Mouse (Mus musculus) midbrain, embryonic 12.5 days (tissue): ENCODE results near the gene Mllt10. TPM values are rescaled to one million over a fixed set of nuclear protein-coding genes. Genes with fewer than 3 reads are reported as not detected.

Experiments
- ATAC-seq: fragments of 200-750 bp; cut with Nextera tagmentation; 2 replicates; pipeline ENCODE4 v1.8.0; 2017; ENCODE audit warnings: low read depth, moderate TSS enrichment, moderate library complexity; ENCODE audit not compliant: low FRiP score
- H3K27ac ChIP-seq: fragments of 300-500 bp; sonication (generic); replicated peaks from 2 replicates; pipeline ENCODE4 v1.5.1; 2016; ENCODE audit warnings: mild to moderate bottlenecking
- H3K27me3 ChIP-seq: fragments of 300-500 bp; sonication (generic); 2 replicates; pipeline ENCODE4 v1.6.1; 2016; ENCODE audit warnings: mild to moderate bottlenecking
- H3K36me3 ChIP-seq: fragments of 300-500 bp; sonication (generic); 2 replicates; pipeline ENCODE4 v1.6.1; 2016
- H3K4me1 ChIP-seq: fragments of 300-500 bp; sonication (generic); 2 replicates; pipeline ENCODE4 v1.6.1; 2016
- H3K4me2 ChIP-seq: fragments of 300-500 bp; sonication (generic); replicated peaks from 2 replicates; pipeline ENCODE4 v1.6.1; 2016; ENCODE audit warnings: mild to moderate bottlenecking, moderate library complexity
- H3K4me3 ChIP-seq: fragments of 300-500 bp; sonication (generic); 2 replicates; pipeline ENCODE4 v1.5.1; 2016; ENCODE audit warnings: mild to moderate bottlenecking
- H3K9ac ChIP-seq: fragments of 300-500 bp; sonication (generic); replicated peaks from 2 replicates; pipeline ENCODE4 v1.6.1; 2016; ENCODE audit warnings: mild to moderate bottlenecking, moderate library complexity
- H3K9me3 ChIP-seq: fragments of 300-500 bp; sonication (generic); 2 replicates; pipeline ENCODE4 v1.6.1; 2016; ENCODE audit warnings: mild to moderate bottlenecking
- WGBS: fragments of 180-500 bp; shearing (Covaris S2); methylation state at CpG from one replicate; pipeline ENCODE4 v1.1.7; 2016; 5-methylcytosine and 5-hydroxymethylcytosine counted together
- polyA plus RNA-seq: library from polyadenylated mRNA; unstranded; fragments of >200 nt; fragmentation: Nextera tagmentation; extraction: Ambion mirVana; gene quantifications from 2 replicates; pipeline ENCODE4 v1.2.1, GENCODE M21; 2016

Gene Mllt10
- polyA plus RNA-seq, 1 experiment from 2014 or later = 64.9 TPM

DNA sequence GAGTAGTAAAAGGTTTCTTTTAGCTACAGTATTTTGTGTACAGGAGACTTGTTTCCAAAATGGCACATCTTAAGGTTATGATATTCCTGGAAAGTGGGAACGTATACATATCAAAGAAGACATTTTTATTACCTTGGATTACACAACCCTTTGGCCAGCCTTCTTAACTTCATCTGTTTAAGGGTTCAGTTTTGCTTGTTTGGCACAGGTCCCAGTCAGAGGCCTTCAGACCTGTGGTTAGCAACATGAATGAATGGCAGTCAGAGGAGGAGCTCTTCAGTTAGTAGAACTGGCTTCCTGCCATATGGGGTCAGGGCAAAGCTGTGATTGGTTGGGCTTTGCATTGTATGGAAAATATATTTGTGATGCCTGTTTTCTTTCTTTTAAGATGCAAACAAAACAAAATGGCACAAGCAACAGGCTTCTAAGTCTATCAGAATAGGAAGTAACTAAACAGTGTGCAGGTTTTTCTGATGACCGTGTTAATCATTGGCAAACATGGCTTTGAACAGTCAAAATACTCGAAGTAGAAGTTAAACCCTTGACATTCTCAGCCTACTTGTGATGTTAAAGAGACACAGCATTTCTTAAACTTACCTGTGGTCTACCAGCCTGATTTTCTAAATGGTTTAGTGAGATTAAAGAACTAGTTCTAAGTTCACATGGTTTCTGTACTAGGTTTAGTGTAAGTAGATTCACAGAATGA is 140.8 kb downstream of the Mllt10 start:
- H3K9ac ChIP-seq = no peak overlapping the region
- no peaks in the 10 kb centered on the region for H3K4me1 ChIP-seq
- H3K27me3 ChIP-seq = no peaks in the 10 kb centered on the region
- ATAC-seq = no peak
- H3K36me3 ChIP-seq = peaks cover 32% of the 10 kb centered on the region
- no peak overlapping the region for H3K4me2 ChIP-seq
- no peaks in the 10 kb centered on the region for H3K9me3 ChIP-seq
- H3K27ac ChIP-seq = no peak overlapping the region
- H3K4me3 ChIP-seq = no peak overlapping the region
- WGBS = 93% methylated on average over 3 of the region's 3 CpGs

DNA sequence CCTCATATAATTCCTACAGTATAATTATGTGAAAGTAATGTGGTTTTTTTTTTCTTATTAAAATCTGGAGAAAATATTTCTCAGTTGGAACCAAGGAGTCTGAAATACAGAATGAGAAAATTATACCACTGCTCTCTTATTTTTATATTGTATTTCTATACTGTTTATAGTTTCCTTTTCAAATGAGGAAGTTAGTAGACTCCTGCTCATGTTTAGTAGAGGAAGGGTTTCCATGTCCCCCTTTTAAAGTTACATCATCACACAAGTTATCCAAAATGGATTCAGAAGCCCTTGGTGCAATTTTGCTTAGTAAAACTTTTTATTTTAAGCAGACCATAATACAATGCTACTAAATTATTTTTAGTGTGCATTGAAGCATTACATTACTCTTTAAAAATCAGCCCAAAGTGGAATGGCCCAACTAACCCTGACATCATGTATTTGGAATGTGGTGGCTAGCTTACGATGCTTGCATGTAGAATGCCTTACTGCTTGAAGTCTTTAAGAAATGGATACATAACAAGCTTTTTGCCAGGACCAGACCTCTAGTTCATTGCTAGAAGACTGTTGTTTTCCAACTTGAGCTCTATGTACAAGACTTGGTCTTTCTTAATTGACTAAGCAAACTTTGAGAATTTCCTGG is 146.9 kb downstream of the Mllt10 start:
- Histone ChIP-seq H3K9ac (no peak overlapping the region), H3K4me1 (0 out of 2 replicates have a peak, but pooled peaks cover 4% of the 10 kb centered on the region), H3K9me3 (0 out of 2 replicates have a peak, but pooled peaks cover 3% of the 10 kb centered on the region), H3K4me2 (no peak overlapping the region), H3K4me3 (no peak overlapping the region), H3K36me3 (peaks cover 58% of the 10 kb centered on the region), H3K27me3 (no peaks in the 10 kb centered on the region), H3K27ac (no peak overlapping the region)
- no peak for ATAC-seq
- WGBS = 100% methylated on average over 1 of the region's 1 CpGs

DNA sequence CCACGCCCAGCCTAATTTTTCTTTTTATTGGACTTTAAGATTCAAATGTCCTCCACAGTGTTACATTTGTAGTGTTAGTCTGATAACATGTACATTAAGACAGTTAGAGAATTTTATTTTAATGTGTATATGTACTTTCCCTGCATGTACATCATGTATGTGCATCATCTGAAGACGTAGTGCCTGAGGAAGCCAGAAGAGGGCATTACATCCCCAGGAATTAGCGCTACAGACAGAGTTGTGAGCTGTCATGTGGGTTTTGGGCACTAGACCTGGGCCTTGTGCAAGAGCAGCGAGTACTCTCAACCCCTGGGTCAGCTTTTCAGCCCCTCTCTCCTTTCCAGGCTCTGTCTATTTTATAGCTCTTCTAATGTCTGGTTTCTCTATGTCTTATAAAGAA is 147.9 kb downstream of the Mllt10 start:
- no peak overlapping the region for H3K27ac ChIP-seq
- H3K9ac ChIP-seq = no peak overlapping the region
- 95% methylated on average over 4 of the region's 4 CpGs for WGBS
- H3K27me3 ChIP-seq = no peaks in the 10 kb centered on the region
- H3K9me3 ChIP-seq = 0 out of 2 replicates have a peak, but pooled peaks cover 3% of the 10 kb centered on the region
- no peak overlapping the region for H3K4me3 ChIP-seq
- 0 out of 2 replicates have a peak, but pooled peaks cover 4% of the 10 kb centered on the region for H3K4me1 ChIP-seq
- H3K4me2 ChIP-seq = no peak overlapping the region
- peaks cover 60% of the 10 kb centered on the region for H3K36me3 ChIP-seq
- ATAC-seq = no peak

DNA sequence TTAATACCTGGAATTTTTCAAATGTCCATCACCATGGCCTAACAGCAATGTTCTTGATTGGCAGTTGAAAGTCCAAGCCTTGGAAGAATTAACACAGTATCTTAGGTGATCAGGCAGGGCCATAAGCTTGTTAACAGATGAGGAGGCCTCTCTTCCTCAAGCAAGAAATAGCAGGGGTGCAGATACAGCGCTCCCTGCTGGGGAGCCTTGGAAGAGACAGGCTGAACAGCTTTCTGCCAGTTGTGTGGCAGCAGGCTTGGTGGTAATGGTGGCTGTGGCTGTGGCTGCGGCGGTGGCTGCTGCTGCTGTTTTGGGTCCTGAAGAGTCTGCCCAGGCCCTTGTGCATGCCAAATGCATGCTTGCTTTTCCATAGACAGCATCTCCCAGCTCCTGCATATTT is 150.1 kb downstream of the Mllt10 start:
- no peak for ATAC-seq

DNA sequence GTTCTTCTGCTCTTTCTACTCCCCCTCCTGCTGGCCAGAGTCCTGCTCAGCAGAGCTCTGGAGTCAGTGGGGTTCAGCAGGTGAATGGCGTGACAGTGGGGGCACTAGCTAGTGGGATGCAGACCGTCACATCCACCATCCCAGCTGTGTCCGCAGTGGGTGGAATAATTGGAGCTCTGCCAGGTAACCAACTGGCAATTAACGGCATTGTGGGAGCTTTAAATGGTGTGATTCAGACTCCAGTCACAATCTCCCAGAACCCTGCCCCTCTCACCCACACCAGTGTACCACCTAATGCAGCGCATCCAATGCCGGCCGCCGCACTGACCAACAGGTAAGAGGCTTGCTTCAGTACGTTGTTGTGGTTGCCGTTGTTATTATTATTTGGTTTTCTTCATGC is 151.8 kb downstream of the Mllt10 start:
- 88% methylated on average over 10 of the region's 10 CpGs for WGBS
- H3K4me3 ChIP-seq = no peak overlapping the region
- 0 out of 2 replicates have a peak, but pooled peaks cover 3% of the 10 kb centered on the region for H3K9me3 ChIP-seq
- peaks cover 69% of the 10 kb centered on the region for H3K36me3 ChIP-seq
- no peak overlapping the region for H3K4me2 ChIP-seq
- H3K9ac ChIP-seq = no peak overlapping the region
- H3K27ac ChIP-seq = no peak overlapping the region
- H3K4me1 ChIP-seq = 0 out of 2 replicates have a peak, but pooled peaks cover 4% of the 10 kb centered on the region
- no peaks in the 10 kb centered on the region for H3K27me3 ChIP-seq
- no peak; the same call in 1 of the 2 replicates for ATAC-seq

More for the DNA sequence above, 150.1 kb downstream of the Mllt10 start:
- Histone ChIP-seq H3K27ac (no peak overlapping the region), H3K4me1 (0 out of 2 replicates have a peak, but pooled peaks cover 4% of the 10 kb centered on the region), H3K9ac (no peak overlapping the region), H3K4me3 (no peak overlapping the region), H3K9me3 (0 out of 2 replicates have a peak, but pooled peaks cover 3% of the 10 kb centered on the region), H3K36me3 (peaks cover 64% of the 10 kb centered on the region), H3K4me2 (no peak overlapping the region), H3K27me3 (no peaks in the 10 kb centered on the region)
- 75% methylated on average over 3 of the region's 3 CpGs for WGBS

DNA sequence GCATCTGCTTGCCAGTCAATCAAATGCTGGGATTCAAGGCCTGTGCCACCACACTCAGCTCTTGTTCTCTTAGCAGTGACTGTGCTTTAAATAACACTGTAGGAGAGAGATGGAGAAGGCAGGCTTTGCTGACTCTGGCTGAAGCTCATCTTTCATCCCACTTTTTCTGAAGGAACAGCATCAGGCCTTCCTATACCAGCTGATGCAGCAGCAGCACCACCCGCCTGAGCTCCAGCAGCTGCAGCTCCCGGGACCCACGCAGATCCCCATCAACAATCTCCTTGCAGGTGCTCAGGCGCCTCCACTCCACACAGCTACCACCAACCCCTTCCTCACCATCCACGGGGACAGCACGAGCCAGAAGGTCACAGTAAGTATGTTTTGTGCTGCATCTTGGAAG is 153.5 kb downstream of the Mllt10 start:
- no peak overlapping the region for H3K4me3 ChIP-seq
- no peak overlapping the region for H3K9ac ChIP-seq
- H3K36me3 ChIP-seq = peaks cover 67% of the 10 kb centered on the region
- H3K4me2 ChIP-seq = no peak overlapping the region
- H3K27me3 ChIP-seq = no peaks in the 10 kb centered on the region
- ATAC-seq = no peak
- H3K9me3 ChIP-seq = no peaks in the 10 kb centered on the region
- WGBS = 88% methylated on average over 6 of the region's 6 CpGs
- 0 out of 2 replicates have a peak, but pooled peaks cover 4% of the 10 kb centered on the region for H3K4me1 ChIP-seq
- H3K27ac ChIP-seq = no peak overlapping the region

GRCm38 (mm10) chr2:18209211-18209823 is 154.3 kb downstream of the Mllt10 start:
- Histone ChIP-seq H3K4me3 (no peak overlapping the region), H3K4me2 (no peak overlapping the region), H3K27me3 (no peaks in the 10 kb centered on the region), H3K9ac (no peak overlapping the region), H3K4me1 (0 out of 2 replicates have a peak, but pooled peaks cover 4% of the 10 kb centered on the region), H3K36me3 (peaks cover 69% of the 10 kb centered on the region), H3K9me3 (no peaks in the 10 kb centered on the region), H3K27ac (no peak overlapping the region)
- ATAC-seq = no peak
- 89% methylated on average over 7 of the region's 7 CpGs for WGBS

GRCm38 (mm10) chr2:18209948-18210347 is 154.9 kb downstream of the Mllt10 start:
- H3K9me3 ChIP-seq = no peaks in the 10 kb centered on the region
- no peak overlapping the region for H3K4me2 ChIP-seq
- no peak for ATAC-seq
- WGBS = 100% methylated on average over 4 of the region's 4 CpGs
- no peak overlapping the region for H3K4me3 ChIP-seq
- no peak overlapping the region for H3K9ac ChIP-seq
- no peaks in the 10 kb centered on the region for H3K27me3 ChIP-seq
- no peak overlapping the region for H3K27ac ChIP-seq
- peaks cover 74% of the 10 kb centered on the region for H3K36me3 ChIP-seq
- H3K4me1 ChIP-seq = 0 out of 2 replicates have a peak, but pooled peaks cover 4% of the 10 kb centered on the region

DNA sequence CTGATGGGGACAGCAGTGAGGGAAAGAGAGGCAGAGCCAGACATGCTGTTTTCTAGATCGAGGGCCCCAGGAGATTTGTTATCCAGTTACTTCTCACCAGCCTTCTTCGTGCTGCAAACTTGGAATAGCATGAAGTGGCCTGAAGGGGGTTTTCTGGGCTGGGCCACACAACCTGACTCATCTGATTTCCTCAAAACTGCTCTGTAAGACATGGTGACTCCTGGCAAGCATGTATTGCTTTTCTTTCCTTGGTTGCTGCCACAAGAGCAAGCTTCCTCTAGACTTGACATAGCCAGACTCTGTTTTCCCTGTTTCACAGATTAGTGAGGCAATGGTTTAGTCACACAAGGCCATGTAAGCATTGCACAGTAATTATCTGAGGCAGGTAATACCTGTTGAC is 159.0 kb downstream of the Mllt10 start:
- no peaks in the 10 kb centered on the region for H3K27me3 ChIP-seq
- H3K36me3 ChIP-seq = peaks cover 62% of the 10 kb centered on the region
- H3K4me2 ChIP-seq = no peak overlapping the region
- no peaks in the 10 kb centered on the region for H3K4me1 ChIP-seq
- H3K9ac ChIP-seq = no peak overlapping the region
- H3K4me3 ChIP-seq = no peak overlapping the region
- 89% methylated on average over 2 of the region's 2 CpGs for WGBS
- H3K9me3 ChIP-seq = no peaks in the 10 kb centered on the region
- ATAC-seq = no peak
- no peak overlapping the region for H3K27ac ChIP-seq

DNA sequence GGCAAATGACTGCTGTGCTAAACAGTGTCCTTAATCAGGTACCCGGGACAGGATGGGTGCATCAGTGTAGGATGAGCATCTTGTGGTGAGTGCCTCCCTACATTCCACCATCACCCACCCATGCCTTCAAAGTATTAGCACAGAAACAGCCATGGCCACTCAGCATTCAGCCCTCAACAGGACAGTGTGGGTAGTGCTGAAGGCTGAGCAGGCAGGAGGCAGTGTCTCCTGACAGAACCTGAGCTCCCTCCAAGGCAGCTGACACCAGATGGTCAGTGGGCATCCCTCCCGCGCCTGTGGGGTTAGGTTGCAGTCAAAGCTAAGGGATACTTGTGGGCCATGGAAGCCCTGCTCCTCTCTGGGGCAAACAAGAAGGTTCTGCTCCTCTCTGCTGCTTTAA is 162.8 kb downstream of the Mllt10 start:
- Histone ChIP-seq H3K4me1 (no peaks in the 10 kb centered on the region), H3K9ac (no peak overlapping the region), H3K27me3 (no peaks in the 10 kb centered on the region), H3K9me3 (no peaks in the 10 kb centered on the region), H3K36me3 (peaks cover 46% of the 10 kb centered on the region), H3K4me2 (no peak overlapping the region), H3K27ac (no peak overlapping the region), H3K4me3 (no peak overlapping the region)
- WGBS = 66% methylated on average over 3 of the region's 3 CpGs
- 0 out of 2 replicates have a peak, but pooled peaks have one; percentile 10 for ATAC-seq

DNA sequence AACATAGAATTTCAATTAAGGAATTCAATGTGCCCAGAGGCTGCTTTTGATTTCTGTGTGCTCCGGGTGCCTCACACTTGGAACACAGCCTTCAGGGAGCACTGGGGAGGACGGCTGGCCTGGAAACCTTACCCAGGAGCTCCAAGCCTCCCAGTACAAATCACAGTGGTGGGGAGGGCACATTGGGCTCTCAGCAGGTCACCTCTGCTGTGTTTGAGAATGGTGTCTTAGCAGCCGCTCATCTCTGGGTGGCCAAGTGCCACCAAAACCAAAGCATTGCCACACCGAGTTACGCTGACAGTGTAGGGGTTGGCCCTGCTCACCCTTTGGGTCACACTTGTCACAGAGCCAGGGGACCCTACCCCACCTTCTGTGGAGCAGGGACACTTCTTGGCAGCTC is 163.5 kb downstream of the Mllt10 start:
- Histone ChIP-seq H3K4me2 (no peak overlapping the region), H3K27me3 (no peaks in the 10 kb centered on the region), H3K36me3 (peaks cover 40% of the 10 kb centered on the region), H3K9me3 (no peaks in the 10 kb centered on the region), H3K4me1 (no peaks in the 10 kb centered on the region), H3K9ac (no peak overlapping the region), H3K27ac (no peak overlapping the region), H3K4me3 (no peak overlapping the region)
- WGBS = 77% methylated on average over 5 of the region's 5 CpGs
- no peak for ATAC-seq

- Histone ChIP-seq H3K36me3 (peaks cover 35% of the 10 kb centered on the region), H3K4me1 (no peaks in the 10 kb centered on the region), H3K27ac (no peak overlapping the region), H3K9me3 (no peaks in the 10 kb centered on the region), H3K9ac (no peak overlapping the region), H3K27me3 (no peaks in the 10 kb centered on the region), H3K4me2 (no peak overlapping the region), H3K4me3 (no peak overlapping the region)
- WGBS = 83% methylated on average over 8 of the region's 8 CpGs
- ATAC-seq = no peak
These were observed 164.1 kb downstream of the Mllt10 start for GRCm38 (mm10) chr2:18219136-18219535.
